Mouse (Mus musculus): ENCODE results near the gene P3h3.
"Not testable (repeated sequence)": the region's sequence is repeated elsewhere in the genome, so short reads cannot be mapped to it uniquely, and the experiment has no call there.

P3h3 gene

GRCm38 (mm10) chr6:124856916-124857839 lies at the start of gene P3h3:
Gene P3h3 (minus strand): TSS chr6:124857752.
- peak; percentile 71 for DNase-seq (ENCODE audit: low spot score)

DNA sequence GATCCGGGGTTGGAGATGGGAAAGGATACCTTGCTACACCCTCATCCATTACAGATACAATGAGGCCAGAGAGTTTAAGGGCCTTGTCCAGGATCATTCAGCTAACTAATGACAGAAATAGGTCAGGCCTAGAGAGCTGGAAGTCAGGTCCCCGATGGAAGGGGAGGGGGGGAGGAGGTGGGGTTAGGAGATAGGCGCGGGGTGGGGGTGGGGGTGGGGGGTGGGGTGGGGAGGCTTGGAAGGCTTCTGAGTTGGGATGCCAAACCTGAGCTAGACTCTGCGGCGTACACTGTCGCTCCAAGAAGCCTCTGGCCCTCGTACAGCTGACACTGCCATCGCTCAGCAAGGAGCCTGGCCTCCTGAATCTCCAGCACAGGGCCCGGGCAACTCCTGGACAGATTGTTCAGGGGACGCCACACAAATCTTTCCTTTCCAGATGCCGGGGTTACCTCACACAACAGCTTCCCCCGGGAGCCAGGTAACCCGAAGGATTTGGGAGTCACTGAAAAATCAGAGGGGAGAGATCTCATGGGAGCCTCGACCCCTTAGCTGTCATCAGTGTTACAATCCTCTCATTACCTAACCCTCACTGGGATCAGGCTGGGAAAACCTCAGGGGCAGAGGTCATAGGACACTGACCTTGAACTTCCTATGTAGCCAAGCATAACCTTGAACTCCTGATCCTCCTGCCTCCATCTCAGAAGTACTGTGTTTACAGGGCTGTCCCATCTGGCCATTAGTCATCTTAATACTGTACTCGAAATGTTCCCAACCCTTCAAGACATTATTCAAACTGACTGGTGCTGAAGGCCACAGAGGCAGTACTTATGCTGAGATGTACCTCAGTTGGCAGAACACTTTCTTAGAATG lies 47.7 kb upstream of the P3h3 start:
- DNase-seq (ENCODE audit: low spot score), result no peak

DNA sequence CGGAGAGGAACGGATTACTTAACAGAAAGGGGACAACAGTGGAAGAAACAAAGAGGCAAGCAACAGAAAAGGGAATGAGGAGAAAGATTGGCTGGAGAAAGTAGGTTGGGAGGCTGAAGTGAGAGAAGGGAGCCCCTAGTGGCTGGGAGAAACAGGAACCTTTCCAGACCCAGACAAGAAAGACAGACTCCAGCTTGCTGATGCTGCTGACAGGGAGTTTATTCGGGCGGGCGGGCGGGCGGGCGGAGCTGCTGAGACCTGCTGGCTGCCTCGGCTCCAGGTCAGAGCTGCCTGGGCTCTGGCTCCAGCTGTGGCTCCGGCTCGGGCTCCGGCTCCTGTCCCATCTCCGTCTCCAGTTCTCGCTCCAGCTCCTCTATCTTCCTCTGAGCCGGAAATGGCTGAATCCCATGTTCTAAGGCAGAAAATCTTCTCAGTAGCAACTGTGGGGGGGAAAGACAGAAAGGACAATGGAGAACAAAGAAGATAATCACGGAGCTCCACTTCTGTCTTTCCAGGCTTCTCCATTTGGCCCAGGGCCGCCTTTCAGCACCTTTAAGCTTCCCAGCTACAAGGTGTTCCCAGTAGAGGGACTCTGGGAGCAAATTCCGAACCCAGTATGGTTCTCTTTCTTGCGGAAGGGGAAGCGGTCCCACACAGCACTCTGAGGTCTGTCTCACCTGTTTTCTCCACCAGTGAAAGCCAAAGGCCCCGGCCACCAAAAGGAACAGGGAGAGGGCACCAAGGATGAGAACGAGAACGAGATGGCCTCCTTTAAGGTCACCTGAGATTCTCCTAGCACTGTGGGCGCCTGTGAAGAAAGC lies 46.8 kb upstream of the P3h3 start:
- DNase-seq (ENCODE audit: low spot score), result peak; percentile 84

- DNase-seq (ENCODE audit: low spot score), result peak; percentile 89
Observed at GRCm38 (mm10) chr6:124903580-124904151, 46.1 kb upstream of the P3h3 start.

- DNase-seq (ENCODE audit: low spot score), result no peak
Observed at GRCm38 (mm10) chr6:124901851-124902250, 44.3 kb upstream of the P3h3 start.

DNA sequence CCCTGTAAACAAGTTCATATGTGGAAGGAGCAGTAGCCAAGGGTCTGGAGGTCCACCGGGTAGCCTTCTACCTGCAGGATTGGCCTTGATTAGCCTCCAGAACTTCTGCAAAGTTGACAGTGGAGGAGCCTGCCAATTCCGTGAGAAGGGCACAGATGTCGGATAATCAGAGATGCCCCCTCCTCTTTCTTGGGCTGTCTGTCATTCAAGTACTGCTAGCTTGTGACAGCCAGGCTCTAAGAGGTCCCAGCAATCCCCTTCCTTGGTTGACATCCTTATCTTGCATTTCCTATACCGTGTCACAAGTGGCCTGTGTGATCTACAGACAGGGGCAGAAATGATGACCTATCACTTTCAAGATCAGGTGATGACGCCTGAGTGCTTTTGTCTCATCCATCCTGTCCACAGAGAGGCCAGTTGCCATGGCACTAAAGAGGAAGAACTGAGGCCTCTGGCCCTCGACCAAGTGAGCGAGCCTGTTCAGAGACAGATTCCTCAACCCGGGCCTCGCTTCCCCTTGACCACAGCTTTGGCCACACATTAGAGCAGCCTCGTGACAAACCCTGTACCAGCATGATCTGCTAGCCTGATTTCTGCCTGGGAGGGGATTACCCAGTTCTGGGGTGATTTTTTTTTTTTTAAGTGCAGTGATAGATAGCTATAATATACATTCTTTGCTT lies 43.4 kb upstream of the P3h3 start:
- no peak for DNase-seq (ENCODE audit: low spot score)

DNA sequence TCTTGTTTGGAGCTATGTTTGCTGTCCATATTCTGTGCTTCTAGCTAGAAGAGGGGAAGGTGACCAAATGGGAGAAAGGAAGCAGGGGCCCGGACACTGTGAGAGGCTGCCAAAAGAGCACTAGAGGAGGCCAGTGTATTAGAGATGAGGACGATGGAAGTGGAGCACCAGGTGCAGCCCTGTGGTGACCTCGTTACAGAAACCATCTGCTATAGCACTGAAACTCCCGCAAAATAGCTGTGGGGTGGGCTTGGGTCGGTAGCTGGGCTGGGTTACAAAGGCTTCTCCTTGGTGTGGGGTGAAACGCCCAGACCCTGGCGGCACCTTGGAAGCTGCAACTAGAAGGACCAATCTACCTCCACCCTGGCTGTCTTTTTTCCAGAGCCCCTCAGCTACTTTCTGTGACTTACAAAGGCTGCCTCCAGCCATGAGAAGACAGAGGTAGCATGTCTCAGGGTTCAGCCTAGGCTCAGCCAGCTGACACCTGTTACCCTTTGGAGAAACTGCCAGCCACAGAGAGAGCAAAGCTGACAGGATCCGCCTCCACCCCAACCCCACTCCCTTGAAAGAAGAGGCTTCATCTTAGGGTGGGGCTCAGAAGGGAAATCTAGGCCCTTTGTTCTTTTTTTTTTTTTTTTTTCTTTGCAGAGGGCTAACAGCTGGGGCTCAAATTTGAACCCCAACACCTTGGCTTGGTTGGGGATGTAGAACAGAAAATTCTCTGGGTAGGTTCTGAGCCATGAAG lies 42.7 kb upstream of the P3h3 start:
- no peak for DNase-seq (ENCODE audit: low spot score)

DNA sequence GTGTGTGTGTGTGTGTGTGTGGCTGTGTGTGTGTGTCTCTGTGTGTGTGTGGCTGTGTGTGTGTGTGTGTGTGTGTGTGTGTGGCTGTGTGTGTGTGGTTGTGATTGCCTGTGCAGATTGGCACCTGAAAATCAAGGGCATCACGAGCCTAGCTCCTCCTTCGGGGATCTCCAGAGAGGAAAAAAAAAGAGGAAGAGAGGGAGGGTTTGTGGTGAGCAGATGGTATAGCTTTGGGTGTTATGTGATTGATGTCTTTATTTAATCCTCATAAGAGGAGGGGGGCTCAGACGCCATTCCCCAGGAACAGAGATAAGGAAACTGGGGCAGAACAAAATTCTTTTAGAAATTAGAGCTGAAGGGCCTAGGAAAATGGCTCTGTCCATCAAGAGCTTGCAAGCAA lies 40.8 kb upstream of the P3h3 start:
- DNase-seq (ENCODE audit: low spot score), result no peak

- not testable (repeated sequence) for DNase-seq (ENCODE audit: low spot score)
Observed at GRCm38 (mm10) chr6:124894113-124894512, 36.6 kb upstream of the P3h3 start.

DNA sequence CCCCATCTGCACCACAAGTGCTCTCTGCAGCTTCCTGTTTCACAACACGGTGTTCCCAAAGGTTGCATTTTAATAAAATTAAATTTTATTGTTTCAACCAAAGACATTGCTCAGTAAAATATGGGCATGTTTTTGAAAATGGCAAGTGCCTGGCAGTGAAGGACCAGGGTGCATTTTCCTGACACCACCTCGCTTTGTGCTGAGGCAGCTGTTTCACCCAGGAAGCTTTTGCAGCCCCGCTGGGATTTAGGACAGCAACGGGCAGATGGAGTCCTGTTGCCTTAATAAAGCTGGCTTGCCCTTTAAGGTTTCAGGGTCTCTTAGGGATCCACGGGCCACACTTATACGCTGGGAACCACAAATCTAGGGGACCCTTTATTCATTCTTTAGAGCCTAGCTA lies 33.4 kb upstream of the P3h3 start:
- DNase-seq (ENCODE audit: low spot score), result no peak

DNA sequence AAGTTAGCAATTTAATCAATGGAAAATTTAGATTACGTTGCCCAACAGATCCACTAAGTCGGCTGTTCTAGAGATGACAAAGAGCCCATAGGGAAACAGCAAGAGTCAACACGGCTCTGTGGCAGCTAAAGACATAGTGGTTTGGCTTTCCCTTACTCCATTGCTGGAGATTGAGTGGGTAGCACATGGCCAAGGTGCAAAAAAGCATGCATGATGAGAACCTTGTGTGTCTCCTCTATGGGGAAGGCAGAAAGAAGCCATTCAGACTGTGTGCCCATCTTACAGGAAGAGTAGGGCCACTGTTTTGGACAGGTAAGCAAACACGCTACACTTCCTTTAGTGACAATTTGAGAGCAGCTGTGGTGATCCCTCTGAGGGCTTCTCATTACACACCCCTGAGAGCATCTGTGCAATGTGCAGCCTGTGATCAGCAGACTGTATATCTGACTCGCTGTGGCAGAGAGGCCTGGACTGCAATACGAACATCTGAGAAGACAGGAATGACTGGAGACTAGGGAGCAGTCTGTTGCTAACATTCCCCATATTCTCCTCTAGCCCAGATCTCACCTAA lies 31.1 kb upstream of the P3h3 start:
- DNase-seq (ENCODE audit: low spot score), result no peak

DNA sequence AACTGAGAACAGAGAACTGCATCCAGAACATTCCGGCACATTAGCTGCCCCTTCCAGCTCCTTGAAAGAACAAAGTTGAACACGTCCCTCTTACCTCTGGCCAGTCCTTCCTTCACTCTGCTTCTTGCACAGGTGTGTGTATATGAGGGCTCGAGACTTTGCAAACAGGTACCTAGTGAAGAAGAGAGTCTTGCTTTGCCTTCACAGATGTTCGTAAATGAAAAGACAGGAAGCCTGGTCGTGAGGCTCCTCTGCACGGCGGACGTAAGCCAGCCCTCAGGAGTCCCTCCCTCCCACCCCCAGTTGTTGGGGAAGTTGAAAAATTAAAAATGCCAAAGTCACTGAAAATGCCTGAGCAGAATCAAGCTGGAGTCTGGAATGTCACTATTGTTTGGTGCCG lies 30.4 kb upstream of the P3h3 start, which contains the start of gene Cd4:
Gene Cd4 (minus strand): TSS at position 236 of the 400 bp plus-strand sequence.
- no peak for DNase-seq (ENCODE audit: low spot score)

DNA sequence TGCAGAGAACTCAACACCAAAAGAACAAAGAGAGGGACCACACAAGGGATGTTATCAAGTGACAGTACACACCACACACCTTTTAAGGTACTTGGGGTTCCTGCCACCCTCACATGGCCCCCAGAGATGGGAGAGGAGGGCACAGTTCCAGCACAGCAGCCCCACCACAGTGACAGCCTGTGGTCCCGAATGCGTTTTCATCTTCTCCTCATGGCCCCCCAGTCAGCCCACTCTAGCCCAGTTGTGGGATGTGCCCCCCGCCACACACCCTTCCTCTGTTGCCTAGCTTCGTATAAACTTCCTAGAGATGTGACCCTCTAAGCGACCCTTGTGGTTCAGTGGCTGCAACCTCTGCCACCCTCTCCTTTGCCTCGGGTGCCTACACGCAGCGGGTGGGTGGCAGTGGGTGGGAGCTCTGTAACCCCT lies 28.4 kb upstream of the P3h3 start:
- no peak for DNase-seq (ENCODE audit: low spot score)

DNA sequence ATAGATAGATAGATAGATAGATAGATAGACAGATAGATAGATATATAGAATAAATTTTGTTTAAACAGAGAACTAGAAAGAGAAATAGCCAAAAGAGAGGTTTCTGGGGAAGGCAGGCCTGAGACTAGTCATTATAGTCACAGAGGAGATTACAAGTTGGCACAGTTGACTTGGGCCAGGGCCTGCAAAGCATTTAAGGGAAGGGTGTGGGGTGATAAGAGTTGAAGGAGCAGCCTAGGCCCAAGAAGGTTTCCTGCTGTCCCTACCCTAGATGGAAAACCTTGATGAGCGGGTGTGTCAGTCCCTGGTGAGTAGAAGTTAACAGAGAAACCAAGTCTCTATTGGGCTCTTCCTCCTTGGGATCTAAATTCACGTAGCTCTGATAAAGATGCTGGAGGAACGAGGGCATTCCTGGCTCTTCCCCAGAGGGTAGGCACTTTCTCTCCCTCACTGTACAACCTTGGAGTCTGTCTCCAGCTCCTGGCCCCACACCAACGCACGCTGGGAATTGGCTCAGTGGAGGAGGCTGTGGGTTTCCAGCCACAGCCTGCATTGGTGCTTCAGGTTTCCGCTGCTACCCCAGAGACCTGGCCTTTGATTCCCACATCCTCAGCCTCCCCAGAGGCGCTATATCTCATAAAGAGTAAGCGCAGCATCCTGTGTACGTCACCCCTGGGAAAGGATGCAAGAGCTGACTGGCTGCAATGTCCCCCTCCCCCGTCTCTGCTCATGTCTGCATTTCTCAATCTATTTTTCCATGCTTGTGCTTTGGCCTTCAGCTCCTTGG lies 27.4 kb upstream of the P3h3 start:
- no peak for DNase-seq (ENCODE audit: low spot score)

DNA sequence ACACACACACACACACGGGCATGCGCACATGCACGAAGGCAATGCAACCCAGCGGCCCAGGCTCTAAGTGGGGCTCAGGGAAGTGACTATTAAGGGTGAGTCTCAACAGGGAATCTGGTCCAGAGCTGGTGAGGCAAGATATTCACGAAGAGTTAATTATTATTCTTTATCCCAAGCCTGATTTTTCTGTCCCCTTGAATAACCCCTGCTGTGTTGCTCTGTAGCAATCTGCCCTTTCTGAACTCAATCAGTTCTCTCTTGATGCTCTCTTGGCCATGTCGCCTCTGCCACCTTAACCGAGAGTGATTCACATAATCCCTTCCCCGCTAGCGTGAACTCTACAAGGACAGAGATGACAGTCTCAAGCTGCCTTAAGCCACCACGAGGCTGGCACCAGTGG lies 25.8 kb upstream of the P3h3 start:
- DNase-seq (ENCODE audit: low spot score), result no peak

GRCm38 (mm10) chr6:124881821-124882220 lies 24.3 kb upstream of the P3h3 start:
- DNase-seq (ENCODE audit: low spot score), result no peak

DNA sequence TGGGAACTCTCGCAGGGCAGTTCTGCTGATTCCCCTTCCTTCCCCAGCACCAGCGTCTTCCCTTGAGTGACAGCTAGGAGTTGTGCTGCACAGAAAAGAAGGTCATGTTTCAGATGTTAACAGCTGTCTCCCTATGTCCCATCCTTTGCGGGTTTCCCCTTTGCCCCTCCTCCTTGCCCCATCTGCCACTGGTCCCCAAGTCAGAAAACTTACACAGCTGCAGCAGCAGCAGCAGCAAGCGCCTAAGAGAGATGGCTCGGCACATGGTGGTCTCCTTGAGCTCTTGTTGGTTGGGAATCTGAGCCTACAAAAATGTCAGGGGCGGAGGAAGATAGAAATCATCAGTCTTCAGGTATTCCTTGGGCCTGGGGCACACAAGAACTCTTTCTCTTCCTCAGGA lies 21.8 kb upstream of the P3h3 start:
- no peak for DNase-seq (ENCODE audit: low spot score)

- DNase-seq (ENCODE audit: low spot score), result no peak
Observed at GRCm38 (mm10) chr6:124874348-124874747, 16.8 kb upstream of the P3h3 start.

- no peak for DNase-seq (ENCODE audit: low spot score)
Observed at GRCm38 (mm10) chr6:124866560-124866959, 9.0 kb upstream of the P3h3 start.

All from left cerebral cortex, adult 11 months (tissue).